In genomic region chr2:153564343-153564742, GRCm38 (mm10) we compare ENCODE assay signal across 10 mouse cellular contexts. TPM values are rescaled to one million over a fixed set of nuclear protein-coding genes. Genes with fewer than 3 reads are reported as not detected.
DNase-seq lines count a peak whose midpoint lies in the region; ATAC-seq and TF ChIP-seq lines count a peak whose summit lies in the region.
"Had no signal": no experiment of that assay in that cellular context is flagged by ENCODE, and none has a peak within 500 bp of the region (broad histone marks: within the 10 kb centered on the region; RNA-seq: fewer than 3 reads in every experiment).

No protein-coding gene starts in this region.

- no peak overlapping the region for H3K9ac ChIP-seq in lung, embryonic 14.5 days
- H3K9ac ChIP-seq in ES-Bruce4 (ENCODE audit: low read depth, poor library complexity, severe bottlenecking) = no peak overlapping the region
- no peak overlapping the region for H3K9ac ChIP-seq in liver, embryonic 14.5 days (replicated peaks)
- H3K9ac ChIP-seq: hindbrain, embryonic 13.5 days had no signal

- H3K36me3 ChIP-seq in lung, embryonic 14.5 days (ENCODE audit: insufficient read depth) = no peaks in the 10 kb centered on the region
- H3K36me3 ChIP-seq in ES-Bruce4 (ENCODE audit: control insufficient read depth, insufficient read depth, low read length, poor library complexity, severe bottlenecking) = no peaks in the 10 kb centered on the region
- H3K36me3 ChIP-seq in liver, embryonic 14.5 days (replicated peaks; ENCODE audit: control insufficient read depth, insufficient read depth, low read depth) = no peaks in the 10 kb centered on the region
- H3K36me3 ChIP-seq: hindbrain, embryonic 13.5 days had no signal

- H3K4me3 ChIP-seq in gastrocnemius, adult 2 months = no peak overlapping the region
- H3K4me3 ChIP-seq in lung, embryonic 14.5 days (ENCODE audit: low read depth, low read length) = no peak overlapping the region
- no peak overlapping the region for H3K4me3 ChIP-seq in ES-Bruce4 (ENCODE audit: low read depth, low read length)
- no peak overlapping the region for H3K4me3 ChIP-seq in liver, embryonic 14.5 days (ENCODE audit: insufficient read depth in 1 of 2, low read depth in 2 of 2, low read length in 2 of 2)
- H3K4me3 ChIP-seq: hindbrain, embryonic 13.5 days had no signal

- ATAC-seq in lung, embryonic 14.5 days (ENCODE audit: insufficient read depth) = no peak
- ATAC-seq in liver, embryonic 14.5 days (ENCODE audit: insufficient read depth) = no peak
- ATAC-seq: activated CD4-positive, CD25-positive, alpha-beta regulatory T cell, adult 4 months had no signal

- H3K27me3 ChIP-seq in lung, embryonic 14.5 days (ENCODE audit: insufficient read depth, low read length) = no peaks in the 10 kb centered on the region
- H3K27me3 ChIP-seq in ES-Bruce4 (ENCODE audit: control insufficient read depth, insufficient read depth, low read length, poor library complexity, severe bottlenecking) = no peaks in the 10 kb centered on the region
- H3K27me3 ChIP-seq in liver, embryonic 14.5 days (ENCODE audit: control insufficient read depth, insufficient read depth, low read length) = no peaks in the 10 kb centered on the region

- intact Hi-C loops in gastrocnemius, adult 2 months (cut with DNase I) = no loop called here

- H3K4me1 ChIP-seq in lung, embryonic 14.5 days (ENCODE audit: insufficient read depth) = peaks cover 14% of the 10 kb centered on the region
- H3K4me1 ChIP-seq in ES-Bruce4 (ENCODE audit: control insufficient read depth, insufficient read depth, low read length) = peaks cover 5% of the 10 kb centered on the region
- peaks cover 51 to 55% of the 10 kb centered on the region in 2 experiments for H3K4me1 ChIP-seq in liver, embryonic 14.5 days (replicated peaks; ENCODE audit: control insufficient read depth in 2 of 2, insufficient read depth in 2 of 2, low read length in 1 of 2)

- no peak for TF ChIP-seq POLR2A in ES-Bruce4 (IDR thresholded peaks at IDR 0.05; ENCODE audit: insufficient read depth, low read length)

- H3K9me3 ChIP-seq in lung, embryonic 14.5 days (ENCODE audit: low read depth, low read length) = no peaks in the 10 kb centered on the region
- H3K9me3 ChIP-seq in ES-Bruce4 (replicated peaks; ENCODE audit: control insufficient read depth, insufficient read depth, low read length, poor library complexity, severe bottlenecking) = no peaks in the 10 kb centered on the region
- no peaks in the 10 kb centered on the region for H3K9me3 ChIP-seq in liver, embryonic 14.5 days (ENCODE audit: control insufficient read depth, low read length)
- H3K9me3 ChIP-seq: hindbrain, embryonic 13.5 days had no signal

- H3K4me2 ChIP-seq in lung, embryonic 14.5 days = no peak overlapping the region
- H3K4me2 ChIP-seq in liver, embryonic 14.5 days (ENCODE audit: low read depth) = no peak overlapping the region
- H3K4me2 ChIP-seq: hindbrain, embryonic 13.5 days had no signal

- no peak overlapping the region for H3K27ac ChIP-seq in gastrocnemius, adult 2 months
- no peak overlapping the region for H3K27ac ChIP-seq in lung, embryonic 14.5 days (ENCODE audit: low read depth)
- no peak overlapping the region for H3K27ac ChIP-seq in ES-Bruce4 (ENCODE audit: insufficient read depth, low read length)
- no peak overlapping the region for H3K27ac ChIP-seq in liver, embryonic 14.5 days
- H3K27ac ChIP-seq: hindbrain, embryonic 13.5 days had no signal

- TF ChIP-seq CTCF in gastrocnemius, adult 2 months (IDR thresholded peaks at IDR 0.05) = peak; percentile 48
- TF ChIP-seq CTCF in lung, embryonic 14.5 days (IDR thresholded peaks at IDR 0.05; ENCODE audit: low read depth) = peak; percentile 55
- peak; percentile 44 for TF ChIP-seq CTCF in ES-Bruce4 (IDR thresholded peaks at IDR 0.05; ENCODE audit: low read depth, low read length)
- peak; percentile 75 for TF ChIP-seq CTCF in liver, embryonic 14.5 days (IDR thresholded peaks at IDR 0.05; ENCODE audit: low read depth)

- TF ChIP-seq EP300 in ES-Bruce4 (IDR thresholded peaks at IDR 0.05; ENCODE audit: insufficient read depth, low read depth, low read length) = no peak
- no peak for TF ChIP-seq EP300 in liver, embryonic 14.5 days (IDR thresholded peaks at IDR 0.05; ENCODE audit: low read depth)

- no peak for DNase-seq in gastrocnemius, adult 2 months
- no peak for DNase-seq in gastrocnemius, postnatal 4 days (ENCODE audit: low spot score in 2 of 2)
- no peak for DNase-seq in lung, embryonic 14.5 days
- DNase-seq in lung, postnatal 10 days = no peak
- DNase-seq in liver, embryonic 14.5 days (ENCODE audit: low read depth in 3 of 3, low spot score in 3 of 3) = no peak
- DNase-seq in adrenal gland, adult 18-20 months (ENCODE audit: low spot score in 2 of 2) = no peak
- no peak for DNase-seq in embryo, embryonic 11 days

- 83% methylated on average over 3 of the region's 3 CpGs for WGBS in lung, embryonic 14.5 days
- 86% methylated on average over 3 of the region's 3 CpGs for WGBS in liver, embryonic 14.5 days (ENCODE audit: insufficient replicate concordance)

RNA-seq across cellular contexts. Expression of gene Nol4l, which starts 34.6 kb away (rescaled TPM):
- 1 to 10 TPM; 1.0 to 1.2 TPM for total RNA-seq in gastrocnemius, adult 2 months (2021)
- total RNA-seq in gastrocnemius, postnatal 4 days (2021) = 1 to 10 TPM; 7.5 to 9.1 TPM
- 13.6 and 13.9 TPM in 2 replicates for polyA plus RNA-seq in lung, embryonic 14.5 days (2014; fragmentation: Nextera tagmentation; extraction: Ambion mirVana)
- polyA plus RNA-seq in ES-Bruce4 (2011; ENCODE audit: insufficient read depth, insufficient read length, low read depth, missing spikeins) = 11.0 and 11.5 TPM in 2 replicates
- polyA plus RNA-seq in liver, embryonic 14.5 days (2012; rRNA removed) = 5.7 and 6.0 TPM in 2 replicates
- 3.7 and 4.4 TPM in 2 replicates for polyA plus RNA-seq in liver, embryonic 14.5 days (2014; fragmentation: Nextera tagmentation; extraction: Ambion mirVana)
- 10 to 100 TPM in 1 of 2 experiments, 1 to 10 TPM in 1; 9.4 to 13.2 TPM for total RNA-seq in adrenal gland, adult 18-20 months (2021)
